Mouse (Mus musculus) thymus, adult 18-20 months (tissue): Measurements from ENCODE around the gene Cfap65.
A peak's percentile ranks its signal among the peaks of the same experiment; 100 is the strongest.

Source experiments
- DNase-seq, 2 experiments: peaks; one replicate each; pipeline ENCODE4 v3.0.0; 2022; ENCODE audit warnings: mixed read lengths in 2 of 2

The Cfap65 gene

GRCm38 (mm10) chr1:74880785-74881360 lies 54.5 kb downstream of the Cfap65 start:
- DNase-seq, result no peak

- no peak for DNase-seq
These were observed 58.2 kb downstream of the Cfap65 start for GRCm38 (mm10) chr1:74877199-74877598.

DNA sequence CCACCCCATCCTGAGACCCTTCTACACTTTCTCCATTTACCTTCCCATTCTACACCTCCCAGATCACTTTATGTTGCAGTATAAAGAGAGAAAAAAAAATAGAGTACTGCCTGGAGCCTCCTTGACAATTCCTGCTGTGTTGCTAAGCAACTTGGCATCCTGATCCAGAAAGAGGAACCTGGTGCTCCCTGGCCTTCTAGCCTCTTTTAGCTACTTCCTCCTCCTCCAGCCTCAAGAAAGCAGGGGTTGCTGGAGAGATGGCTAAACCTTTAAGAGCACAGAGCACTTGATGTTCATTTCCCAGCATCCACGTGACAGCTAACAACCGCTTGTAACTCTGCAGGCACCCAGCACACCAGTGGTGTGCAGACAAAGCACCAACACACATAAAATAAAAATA lies 63.2 kb downstream of the Cfap65 start:
- DNase-seq, result no peak

DNA sequence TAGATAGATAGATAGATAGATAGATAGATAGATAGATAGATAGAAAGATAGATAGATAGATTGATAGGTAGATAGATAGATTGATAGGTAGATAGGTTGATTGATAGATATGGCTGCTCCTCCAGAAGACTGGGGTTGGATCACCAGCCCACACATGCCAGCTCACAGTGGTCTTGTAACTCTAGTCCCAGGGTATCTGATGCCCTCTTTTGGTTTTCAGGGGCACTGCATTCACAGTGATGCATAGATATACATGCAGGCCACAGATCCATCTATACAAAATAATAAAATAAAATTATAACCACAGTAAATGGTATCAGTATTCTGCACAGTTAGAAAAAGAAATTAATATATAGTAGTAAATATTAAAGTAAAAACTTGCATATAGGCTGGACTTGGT lies 73.6 kb downstream of the Cfap65 start:
- no peak for DNase-seq

DNA sequence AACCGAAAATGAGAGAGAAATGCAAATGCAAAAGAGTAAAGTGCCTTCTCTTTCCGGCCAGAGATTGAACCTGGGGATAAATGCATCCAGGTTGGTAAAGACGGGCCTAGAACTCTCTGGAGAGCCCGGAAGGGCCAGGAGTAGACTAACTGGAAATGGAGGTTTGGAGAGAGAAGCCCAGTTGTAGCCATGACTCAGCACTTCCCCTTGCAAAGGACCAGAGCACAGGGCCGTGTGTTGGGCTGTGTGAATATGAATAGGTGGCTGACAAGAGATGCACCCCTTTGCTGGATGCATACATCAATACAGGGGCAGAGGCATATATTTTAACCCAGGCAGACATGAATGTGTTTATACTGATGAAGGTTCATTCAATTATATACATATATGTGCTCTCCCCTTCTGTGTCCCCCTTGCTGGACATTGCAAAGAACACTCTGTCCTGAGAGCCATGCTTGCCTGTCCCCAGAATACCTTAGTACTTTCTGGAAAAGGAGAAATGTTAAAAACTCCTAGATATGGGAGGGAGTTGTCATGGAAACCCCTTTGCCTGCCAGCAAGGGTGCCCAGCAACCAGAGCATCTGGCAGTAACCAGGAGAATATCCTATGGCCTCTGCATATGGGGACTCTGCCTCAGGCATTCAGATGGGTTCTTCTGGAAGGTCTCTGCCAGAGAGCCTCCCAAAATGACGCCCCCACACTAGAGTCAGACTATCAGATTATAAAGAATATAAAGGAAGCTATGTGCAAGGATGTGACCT lies 76.0 kb downstream of the Cfap65 start:
- no peak for DNase-seq

DNA sequence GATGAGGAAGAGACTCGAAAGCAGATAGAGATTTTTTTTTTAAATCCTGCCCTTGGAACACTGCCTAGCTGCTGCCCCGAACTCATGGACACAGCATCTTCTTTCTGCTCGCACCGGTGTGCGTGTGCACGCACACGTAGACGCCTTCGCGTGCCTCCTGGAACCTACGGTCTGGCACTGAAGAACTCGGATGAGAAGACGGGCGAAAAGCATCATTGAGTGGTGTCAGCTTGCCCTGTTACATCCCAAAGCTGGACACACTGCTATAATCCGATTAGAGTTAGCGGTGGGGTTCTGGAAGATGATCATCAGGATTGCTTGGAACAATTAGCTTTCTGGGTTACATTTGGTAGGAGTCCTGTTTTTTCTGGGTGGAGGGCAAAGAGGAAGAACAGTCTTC lies 76.6 kb downstream of the Cfap65 start:
- DNase-seq, result no peak

- no peak for DNase-seq
These were observed 77.2 kb downstream of the Cfap65 start for GRCm38 (mm10) chr1:74858171-74858719.

GRCm38 (mm10) chr1:74857677-74858076 lies 77.7 kb downstream of the Cfap65 start:
- no peak for DNase-seq

GRCm38 (mm10) chr1:74857201-74857600 lies 78.2 kb downstream of the Cfap65 start:
- DNase-seq, result no peak

GRCm38 (mm10) chr1:74856791-74857190 lies 78.6 kb downstream of the Cfap65 start:
- DNase-seq, result no peak

DNA sequence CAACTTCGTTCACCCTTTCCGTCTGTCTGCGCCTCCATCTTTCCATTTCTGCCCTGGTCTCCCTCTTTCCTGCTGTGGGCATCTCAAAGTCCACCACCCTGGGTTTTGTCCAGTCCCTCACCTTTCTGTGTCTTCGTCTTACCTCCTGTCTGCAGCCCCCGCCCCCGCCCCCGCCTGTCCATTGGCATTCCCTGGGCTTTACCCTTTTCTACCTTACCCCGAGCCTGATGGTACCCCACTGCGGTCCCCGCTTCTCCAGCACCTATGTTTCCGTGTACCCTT lies 79.0 kb downstream of the Cfap65 start:
- DNase-seq, result no peak

DNA sequence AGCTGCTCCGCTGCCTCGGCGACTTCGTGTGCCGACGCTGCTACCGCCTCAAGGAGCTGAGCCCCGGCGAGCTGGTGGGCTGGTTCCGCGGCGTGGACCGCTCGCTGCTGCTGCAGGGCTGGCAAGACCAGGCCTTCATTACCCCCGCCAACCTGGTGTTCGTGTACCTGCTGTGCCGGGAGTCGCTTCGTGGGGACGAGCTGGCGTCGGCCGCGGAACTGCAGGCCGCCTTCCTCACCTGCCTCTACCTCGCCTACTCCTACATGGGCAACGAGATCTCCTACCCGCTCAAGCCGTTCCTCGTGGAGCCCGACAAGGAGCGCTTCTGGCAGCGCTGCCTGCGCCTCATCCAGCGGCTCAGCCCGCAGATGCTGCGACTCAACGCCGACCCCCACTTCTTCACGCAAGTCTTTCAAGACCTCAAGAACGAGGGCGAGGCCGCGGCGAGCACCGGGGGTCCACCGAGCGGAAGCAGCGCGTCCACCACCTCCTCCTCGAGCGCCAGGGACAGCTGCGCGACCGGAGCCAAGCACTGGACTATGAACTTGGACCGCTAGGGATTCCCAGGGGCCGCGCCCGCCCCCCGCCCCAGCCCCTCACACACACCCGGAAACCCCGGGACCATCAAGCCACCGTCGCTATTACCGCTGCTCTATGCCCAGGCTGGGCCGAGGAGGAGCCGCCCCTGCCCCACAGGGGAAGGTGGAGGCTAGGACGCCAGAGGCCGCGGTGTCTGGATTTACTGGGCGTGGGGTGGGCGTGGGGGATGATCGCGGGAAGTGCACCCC lies 79.6 kb downstream of the Cfap65 start:
- no peak for DNase-seq

DNA sequence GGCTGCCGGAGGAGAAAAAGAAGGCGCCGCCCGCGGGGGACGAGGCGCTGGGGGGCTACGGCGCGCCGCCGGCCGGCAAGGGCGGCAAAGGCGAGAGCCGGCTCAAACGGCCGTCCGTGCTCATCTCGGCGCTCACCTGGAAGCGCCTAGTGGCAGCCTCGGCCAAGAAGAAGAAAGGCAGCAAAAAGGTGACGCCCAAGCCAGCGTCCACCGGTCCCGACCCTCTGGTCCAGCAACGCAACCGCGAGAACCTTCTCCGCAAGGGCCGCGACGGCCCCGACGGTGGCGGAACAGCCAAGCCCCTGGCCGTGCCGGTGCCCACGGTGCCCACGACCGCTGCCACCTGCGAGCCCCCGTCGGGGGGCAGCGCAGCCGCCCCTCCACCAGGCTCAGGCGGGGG lies 80.2 kb downstream of the Cfap65 start:
- peak in 1 of 2 experiments; percentile 2 for DNase-seq

GRCm38 (mm10) chr1:74854306-74855056 lies 80.9 kb downstream of the Cfap65 start, which contains the start of gene Cdk5r2:
Gene Cdk5r2, plus strand, starts transcription at chr1:74854934.
- DNase-seq, result peak; percentile 50 to 65
